ENCODE assay signal across 8 mouse cellular contexts in genomic region chr14:93884467-93884866, GRCm38 (mm10). TPM values are rescaled to one million over a fixed set of nuclear protein-coding genes. Genes with fewer than 3 reads are reported as not detected.
DNase-seq lines count a peak whose midpoint lies in the region; ATAC-seq lines count a peak whose summit lies in the region.

No protein-coding gene starts in this region.

- H3K9ac ChIP-seq in kidney, embryonic 16.5 days (replicated peaks; ENCODE audit: low read length) = no peak overlapping the region
- H3K9ac ChIP-seq in neural tube, embryonic 13.5 days = no peak overlapping the region

- H3K27ac ChIP-seq in kidney, embryonic 16.5 days (ENCODE audit: low read length) = no peak overlapping the region
- no peak overlapping the region for H3K27ac ChIP-seq in limb, embryonic 10.5 days
- no peak overlapping the region for H3K27ac ChIP-seq in neural tube, embryonic 13.5 days (replicated peaks)

- H3K27me3 ChIP-seq in kidney, embryonic 16.5 days (ENCODE audit: insufficient read depth, low read length) = peaks cover 11% of the 10 kb centered on the region
- H3K27me3 ChIP-seq in limb, embryonic 10.5 days (ENCODE audit: low read depth, poor library complexity, severe bottlenecking) = peaks cover 25% of the 10 kb centered on the region
- H3K27me3 ChIP-seq in neural tube, embryonic 13.5 days = no peaks in the 10 kb centered on the region

- no peaks in the 10 kb centered on the region for H3K9me3 ChIP-seq in kidney, embryonic 16.5 days (ENCODE audit: low read length)
- no peaks in the 10 kb centered on the region for H3K9me3 ChIP-seq in limb, embryonic 10.5 days (replicated peaks)
- no peaks in the 10 kb centered on the region for H3K9me3 ChIP-seq in neural tube, embryonic 13.5 days

- no peak overlapping the region for H3K4me3 ChIP-seq in kidney, embryonic 16.5 days (ENCODE audit: low read length)
- H3K4me3 ChIP-seq in limb, embryonic 10.5 days = no peak overlapping the region
- peak overlapping the region; percentile 29 for H3K4me3 ChIP-seq in neural tube, embryonic 13.5 days

- peak; percentile 23 for DNase-seq in kidney, adult 9 months
- peak; percentile 94 to 95 for DNase-seq in cerebellum, postnatal 14 days
- peak; percentile 51 to 69 for DNase-seq in frontal cortex, postnatal 14 days (ENCODE audit: low spot score in 2 of 2)
- peak; percentile 31 for DNase-seq in hindlimb bud, embryonic 11.5 days (ENCODE audit: extremely low spot score, low read depth, low spot score)
- peak; percentile 62 for DNase-seq in limb, embryonic 10.5 days (ENCODE audit: low spot score)
- no peak for DNase-seq in B cell, adult 2 months

- no peaks in the 10 kb centered on the region; the same call in 1 of the 2 replicates for H3K4me1 ChIP-seq in kidney, embryonic 16.5 days (ENCODE audit: insufficient read depth, low read length)
- no peaks in the 10 kb centered on the region for H3K4me1 ChIP-seq in limb, embryonic 10.5 days
- H3K4me1 ChIP-seq in neural tube, embryonic 13.5 days (replicated peaks) = peaks cover 70% of the 10 kb centered on the region

- no peaks in the 10 kb centered on the region for H3K36me3 ChIP-seq in kidney, embryonic 16.5 days (ENCODE audit: insufficient read depth, low read length)
- H3K36me3 ChIP-seq in limb, embryonic 10.5 days = no peaks in the 10 kb centered on the region
- H3K36me3 ChIP-seq in neural tube, embryonic 13.5 days = peaks cover 9% of the 10 kb centered on the region

- no peak overlapping the region for H3K4me2 ChIP-seq in kidney, embryonic 16.5 days (replicated peaks; ENCODE audit: low read depth, low read length)
- peak overlapping the region; percentile 46 for H3K4me2 ChIP-seq in neural tube, embryonic 13.5 days

- WGBS in kidney, embryonic 16.5 days = 1% methylated on average over 2 of the region's 2 CpGs
- 13% methylated on average over 2 of the region's 2 CpGs for WGBS in limb, embryonic 10.5 days
- 4% methylated on average over 2 of the region's 2 CpGs for WGBS in neural tube, embryonic 13.5 days

- ATAC-seq in kidney, embryonic 16.5 days (ENCODE audit: low FRiP score, low TSS enrichment) = no peak; the same call in 1 of the 2 replicates
- peak; percentile 77; the same call in 1 of the 2 replicates for ATAC-seq in neural tube, embryonic 13.5 days (ENCODE audit: low read depth)

RNA-seq across cellular contexts. Expression of gene Pcdh9, which starts 6.0 kb away (rescaled TPM):
- 17.1 and 20.5 TPM in 2 replicates for polyA plus RNA-seq in kidney, embryonic 16.5 days (2015; fragmentation: Nextera tagmentation; extraction: Ambion mirVana)
- polyA plus RNA-seq in limb, embryonic 10.5 days (2016; fragmentation: Nextera tagmentation; extraction: Ambion mirVana) = 2.5 and 13.3 TPM in 2 replicates
- 103 TPM in 2 replicates for polyA plus RNA-seq in neural tube, embryonic 13.5 days (2015; fragmentation: Nextera tagmentation; extraction: Ambion mirVana)

Comparison
In these comparisons a context has a peak if more than half of its experiments do, and no peak if none do; other contexts are left out.
1. DNase-seq: peak in kidney, adult 9 months (single experiment), cerebellum, postnatal 14 days (2 of 2), frontal cortex, postnatal 14 days (2 of 2), hindlimb bud, embryonic 11.5 days (single experiment) and limb, embryonic 10.5 days (single experiment); none in B cell, adult 2 months (0 of 2).